Mouse (Mus musculus): ENCODE measurements around the gene Tlnrd1. TPM values are rescaled to one million over a fixed set of nuclear protein-coding genes. Genes with fewer than 3 reads are reported as not detected.
A peak's percentile ranks its signal among the peaks of the same experiment; 100 is the strongest.
"Not testable (repeated sequence)": the region's sequence is repeated elsewhere in the genome, so short reads cannot be mapped to it uniquely, and the experiment has no call there.

The Tlnrd1 gene
- polyA plus RNA-seq, 1 experiment = 11.8 TPM

DNA sequence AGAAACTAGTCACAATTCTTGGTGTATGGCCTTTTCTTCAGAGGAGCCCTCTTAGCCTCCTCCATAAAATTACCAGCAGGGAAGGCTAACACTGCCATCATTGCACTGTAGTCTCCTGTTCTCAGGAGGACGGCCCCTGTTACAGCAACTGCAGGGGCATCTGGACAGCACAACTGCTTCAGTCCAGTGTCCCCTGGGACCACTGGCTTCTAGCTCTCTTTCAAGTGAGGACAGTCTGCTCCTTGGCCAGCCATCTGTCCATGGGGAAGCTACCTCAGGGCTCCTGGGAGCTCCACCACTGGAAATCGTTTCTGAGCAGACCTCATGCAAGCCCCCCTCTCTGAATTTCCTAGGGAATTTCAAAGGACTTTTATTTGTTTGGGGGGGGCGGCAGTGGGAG, 16.4 kb upstream of the Tlnrd1 start:
- Histone ChIP-seq H3K27ac (ENCODE audit: insufficient read depth, low read depth, low read length) (no peak overlapping the region), H3K4me3 (ENCODE audit: insufficient read depth, low read length) (no peak overlapping the region), H3K4me1 (ENCODE audit: control insufficient read depth, insufficient read depth, low read length) (no peaks in the 10 kb centered on the region)
- TF ChIP-seq POLR2A (IDR thresholded peaks at IDR 0.05; ENCODE audit: borderline replicate concordance, low read depth, low read length) = no peak
- no peak for TF ChIP-seq CTCF (IDR thresholded peaks at IDR 0.05; ENCODE audit: low read depth, low read length)

DNA sequence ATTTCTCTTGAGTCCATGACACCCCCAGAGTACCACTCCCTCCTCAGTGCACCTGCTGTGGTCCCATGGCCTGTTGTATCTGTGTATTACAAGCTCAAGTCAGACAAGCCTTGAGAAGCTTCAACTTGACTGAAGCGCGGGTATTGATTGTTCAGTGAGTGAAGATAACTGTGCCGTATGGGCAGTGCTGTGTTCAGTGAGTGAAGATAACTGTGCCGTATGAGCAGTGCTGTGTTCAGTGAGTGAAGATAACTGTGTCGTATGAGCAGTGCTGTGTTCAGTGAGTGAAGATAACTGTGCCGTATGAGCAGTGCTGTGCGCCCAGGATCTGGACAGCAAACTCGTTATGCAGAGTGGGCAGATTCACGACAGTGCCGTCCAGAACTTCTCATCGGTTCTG, 14.2 kb upstream of the Tlnrd1 start:
- no peak overlapping the region for H3K27ac ChIP-seq (ENCODE audit: insufficient read depth, low read depth, low read length)
- H3K4me1 ChIP-seq (ENCODE audit: control insufficient read depth, insufficient read depth, low read length) = peaks cover 7% of the 10 kb centered on the region; the same call in 1 of the 2 replicates
- TF ChIP-seq POLR2A (IDR thresholded peaks at IDR 0.05; ENCODE audit: borderline replicate concordance, low read depth, low read length) = no peak
- no peak for TF ChIP-seq CTCF (IDR thresholded peaks at IDR 0.05; ENCODE audit: low read depth, low read length)

DNA sequence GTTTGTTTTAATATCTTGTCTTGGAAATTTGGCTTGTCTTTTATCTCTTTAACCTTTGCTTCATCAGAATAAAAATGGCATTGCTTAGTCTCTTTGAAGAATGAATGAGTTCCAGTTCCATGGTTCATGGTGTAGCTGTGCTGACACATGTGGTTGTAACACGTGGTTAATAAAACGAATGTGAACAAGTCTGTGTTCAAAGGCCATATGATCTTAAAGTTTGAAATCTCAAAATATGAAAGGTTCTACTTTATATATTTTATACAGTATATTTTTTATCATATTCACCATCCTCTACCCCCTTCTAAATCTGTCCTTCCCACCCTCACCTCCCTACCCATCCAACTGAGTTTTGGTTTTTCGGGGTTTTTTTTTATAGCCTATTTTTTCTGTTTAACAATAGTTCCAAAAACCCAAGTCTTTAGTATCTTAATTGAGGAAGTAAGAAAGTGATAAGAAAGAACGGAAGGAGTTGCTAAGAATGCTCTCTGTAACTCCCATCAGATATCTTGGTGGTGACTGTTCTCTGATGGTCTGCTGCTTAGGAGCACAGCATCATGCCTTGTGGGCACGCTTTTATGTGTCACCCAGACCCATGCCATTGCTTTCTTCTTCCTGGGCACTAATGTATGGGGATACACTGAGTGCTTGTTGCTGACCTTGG, 12.1 kb upstream of the Tlnrd1 start:
- Histone ChIP-seq H3K4me1 (ENCODE audit: control insufficient read depth, insufficient read depth, low read length) (peaks cover 10% of the 10 kb centered on the region; the same call in 1 of the 2 replicates), H3K27ac (ENCODE audit: insufficient read depth, low read depth, low read length) (no peak overlapping the region), H3K4me3 (ENCODE audit: insufficient read depth, low read length) (no peak overlapping the region)
- TF ChIP-seq CTCF (IDR thresholded peaks at IDR 0.05; ENCODE audit: low read depth, low read length) (no peak), POLR2A (IDR thresholded peaks at IDR 0.05; ENCODE audit: borderline replicate concordance, low read depth, low read length) (no peak)

More for the DNA sequence above, 14.2 kb upstream of the Tlnrd1 start:
- H3K4me3 ChIP-seq (ENCODE audit: insufficient read depth, low read length) = no peak overlapping the region

DNA sequence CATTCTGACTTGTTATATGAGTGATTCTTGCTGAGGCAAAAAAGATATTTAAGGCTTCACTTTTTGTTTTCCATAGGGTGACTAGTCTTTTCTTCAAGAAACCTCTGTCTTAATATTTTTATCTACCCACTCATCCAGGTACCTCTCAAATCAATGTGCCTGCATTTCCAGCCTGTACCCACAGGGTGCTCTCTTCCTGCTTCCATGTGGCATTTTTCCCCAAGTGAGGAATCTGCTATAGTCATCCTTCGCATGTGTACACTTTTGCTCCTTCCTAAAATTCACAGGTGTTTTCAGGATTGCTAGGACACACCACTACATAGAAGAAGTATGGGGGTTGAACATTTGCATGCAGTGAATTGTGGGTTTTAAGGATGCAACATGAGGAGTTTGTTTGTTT, 10.2 kb upstream of the Tlnrd1 start:
- Histone ChIP-seq H3K4me1 (ENCODE audit: control insufficient read depth, insufficient read depth, low read length) (peaks cover 13% of the 10 kb centered on the region), H3K4me3 (ENCODE audit: insufficient read depth, low read length) (no peak overlapping the region), H3K27ac (ENCODE audit: insufficient read depth, low read depth, low read length) (no peak overlapping the region)
- TF ChIP-seq POLR2A (IDR thresholded peaks at IDR 0.05; ENCODE audit: borderline replicate concordance, low read depth, low read length) (no peak), CTCF (IDR thresholded peaks at IDR 0.05; ENCODE audit: low read depth, low read length) (no peak)

DNA sequence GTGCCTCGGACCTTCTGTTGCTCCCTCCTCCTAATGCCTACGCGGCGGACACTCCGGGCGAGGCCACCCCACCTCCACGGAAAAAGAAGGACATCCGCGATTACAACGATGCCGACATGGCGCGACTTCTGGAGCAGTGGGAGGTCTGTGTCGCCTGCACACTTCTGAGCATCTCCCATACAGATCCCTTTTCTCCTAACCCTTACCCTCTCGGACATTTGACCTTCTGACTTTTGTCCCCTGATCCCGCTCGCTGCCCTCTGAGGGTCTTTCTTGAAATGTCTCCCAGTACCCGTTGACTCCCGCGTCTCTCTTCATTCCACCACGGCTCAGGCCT, 8.2 kb upstream of the Tlnrd1 start:
- peaks cover 14% of the 10 kb centered on the region for H3K4me1 ChIP-seq (ENCODE audit: control insufficient read depth, insufficient read depth, low read length)
- H3K4me3 ChIP-seq (ENCODE audit: insufficient read depth, low read length) = peak overlapping the region; percentile 69
- H3K27ac ChIP-seq (ENCODE audit: insufficient read depth, low read depth, low read length) = peak overlapping the region; percentile 47
- TF ChIP-seq POLR2A (IDR thresholded peaks at IDR 0.05; ENCODE audit: borderline replicate concordance, low read depth, low read length) (no peak), CTCF (IDR thresholded peaks at IDR 0.05; ENCODE audit: low read depth, low read length) (no peak)

DNA sequence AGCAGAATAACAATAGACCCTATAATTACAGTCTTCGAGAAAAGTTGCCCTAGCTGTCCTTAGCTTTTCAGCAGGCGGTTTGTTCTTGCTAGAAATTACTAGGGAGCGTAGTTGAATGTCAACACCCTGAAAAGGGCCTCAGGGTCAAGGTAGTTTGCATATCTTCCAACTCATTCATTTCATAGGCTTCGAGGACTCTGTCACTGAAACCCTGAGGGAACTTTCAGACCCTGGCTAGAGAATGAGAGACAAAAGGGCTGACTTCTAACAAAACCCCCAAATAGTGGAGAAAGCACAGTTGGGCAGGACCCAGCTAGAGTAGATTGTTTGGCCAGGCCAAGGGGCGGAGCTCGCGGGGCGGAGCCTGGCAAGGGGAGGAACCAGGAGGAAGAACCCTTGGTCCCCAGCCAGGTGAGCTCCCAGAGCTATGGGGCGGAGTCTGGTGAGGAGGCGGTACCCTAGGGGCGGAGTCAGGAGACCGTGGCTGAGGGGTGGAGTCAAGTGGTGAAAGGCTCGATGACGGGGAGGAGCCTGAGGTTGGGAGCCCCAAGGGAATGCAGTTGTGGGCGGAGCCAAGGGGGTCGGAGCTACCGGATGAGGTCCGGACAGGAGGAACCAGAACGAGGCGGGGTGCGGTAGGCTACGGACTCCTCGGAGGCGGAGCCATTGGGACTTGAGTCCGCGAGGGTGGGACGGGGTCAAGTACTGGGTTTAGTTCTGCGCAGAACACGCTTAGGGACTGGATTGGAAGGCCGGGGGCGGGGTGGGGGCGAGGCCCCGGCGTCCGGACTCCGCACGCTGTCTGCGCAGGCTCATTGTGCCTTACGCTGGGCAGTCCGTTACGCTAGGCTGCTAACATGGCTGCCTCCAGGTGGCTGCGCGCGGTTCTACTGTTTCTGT, 7.6 kb upstream of the Tlnrd1 start:
- Histone ChIP-seq H3K27ac (ENCODE audit: insufficient read depth, low read depth, low read length) (peak overlapping the region; percentile 48), H3K4me1 (ENCODE audit: control insufficient read depth, insufficient read depth, low read length) (peaks cover 14% of the 10 kb centered on the region), H3K4me3 (ENCODE audit: insufficient read depth, low read length) (peak overlapping the region; percentile 69)
- TF ChIP-seq POLR2A (IDR thresholded peaks at IDR 0.05; ENCODE audit: borderline replicate concordance, low read depth, low read length) (no peak), CTCF (IDR thresholded peaks at IDR 0.05; ENCODE audit: low read depth, low read length) (no peak)

DNA sequence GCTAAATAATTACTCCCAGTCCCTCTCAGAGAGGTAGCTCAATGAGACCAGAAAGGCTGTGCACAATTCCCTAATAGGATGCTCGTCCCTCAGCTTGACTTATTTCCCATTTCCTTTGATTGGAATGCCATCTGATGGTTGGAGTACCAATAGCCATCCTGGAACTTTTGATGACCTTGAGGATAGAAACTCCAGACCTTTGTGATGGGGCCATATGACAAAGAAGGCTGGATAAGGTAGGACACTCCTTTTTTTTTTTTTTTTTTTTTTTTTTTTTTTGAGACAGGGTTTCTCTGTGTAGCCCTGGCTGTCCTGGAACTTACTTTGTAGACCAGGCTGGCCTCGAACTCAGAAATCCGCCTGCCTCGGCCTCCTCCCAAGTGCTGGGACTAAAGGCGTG, 5.8 kb upstream of the Tlnrd1 start:
- not testable (repeated sequence) for H3K4me3 ChIP-seq (ENCODE audit: insufficient read depth, low read length); H3K27ac ChIP-seq (ENCODE audit: insufficient read depth, low read depth, low read length)
- peaks cover 18% of the 10 kb centered on the region for H3K4me1 ChIP-seq (ENCODE audit: control insufficient read depth, insufficient read depth, low read length)

DNA sequence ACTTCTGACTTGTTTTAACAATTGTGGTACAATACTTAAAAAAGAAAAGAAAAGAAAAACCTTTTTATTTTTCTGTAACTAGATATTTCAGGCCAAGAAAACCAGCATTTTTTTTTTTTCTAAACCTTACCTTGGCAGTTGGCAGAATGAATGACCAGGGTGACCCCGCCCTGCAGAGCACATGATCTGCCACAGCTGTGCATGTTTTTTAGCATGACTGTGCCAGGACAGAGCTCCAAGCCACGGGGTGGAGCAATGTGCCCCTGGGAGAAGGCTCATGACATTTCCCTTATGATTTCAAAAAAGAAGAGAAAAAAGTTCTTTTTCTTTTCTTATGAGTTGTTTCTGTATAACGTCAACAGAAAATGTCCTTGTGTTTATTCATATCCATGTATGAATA, 5.3 kb upstream of the Tlnrd1 start:
- Histone ChIP-seq H3K4me3 (ENCODE audit: insufficient read depth, low read length) (no peak overlapping the region), H3K27ac (ENCODE audit: insufficient read depth, low read depth, low read length) (no peak overlapping the region), H3K4me1 (ENCODE audit: control insufficient read depth, insufficient read depth, low read length) (peaks cover 20% of the 10 kb centered on the region)
- TF ChIP-seq CTCF (IDR thresholded peaks at IDR 0.05; ENCODE audit: low read depth, low read length) (no peak), POLR2A (IDR thresholded peaks at IDR 0.05; ENCODE audit: borderline replicate concordance, low read depth, low read length) (no peak)

DNA sequence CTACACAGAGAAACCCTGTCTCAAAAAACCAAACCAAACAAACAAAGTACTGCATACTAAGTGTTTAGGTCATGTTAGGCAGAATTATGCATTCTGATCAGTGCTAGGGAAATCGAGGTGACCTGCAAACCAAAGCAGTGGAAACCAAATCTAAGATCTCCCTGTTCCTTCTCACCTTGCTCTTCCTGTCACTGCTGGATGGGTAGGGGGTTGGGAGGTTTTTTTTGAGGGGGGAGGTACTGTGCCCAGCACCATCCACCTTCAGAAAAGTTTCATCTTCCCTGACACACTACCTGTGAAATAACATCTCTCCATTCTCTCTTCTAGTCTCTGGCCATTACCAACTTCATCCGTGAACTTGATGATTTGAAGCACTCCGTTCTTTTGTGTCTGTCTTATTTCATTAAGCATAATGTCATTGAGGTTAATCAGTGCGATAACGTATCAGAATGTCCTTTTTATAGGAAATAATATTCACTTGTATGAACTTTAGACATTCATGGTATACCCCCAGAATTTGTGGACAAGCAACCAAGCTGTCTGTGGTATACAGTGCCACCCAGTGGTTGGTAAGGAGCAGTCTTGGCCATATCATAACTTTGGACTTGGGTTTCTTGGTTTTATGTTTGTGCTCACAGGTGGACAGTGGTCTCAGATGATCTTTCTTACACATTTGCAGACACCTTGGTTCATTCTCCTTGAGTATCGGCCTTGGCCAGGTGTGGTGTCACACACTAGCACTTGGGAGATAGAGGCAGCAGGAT, 2.4 kb upstream of the Tlnrd1 start:
- TF ChIP-seq CTCF (IDR thresholded peaks at IDR 0.05; ENCODE audit: low read depth, low read length) (no peak), POLR2A (IDR thresholded peaks at IDR 0.05; ENCODE audit: borderline replicate concordance, low read depth, low read length) (no peak)
- H3K4me3 ChIP-seq (ENCODE audit: insufficient read depth, low read length) = no peak overlapping the region
- peaks cover 20% of the 10 kb centered on the region for H3K4me1 ChIP-seq (ENCODE audit: control insufficient read depth, insufficient read depth, low read length)
- H3K27ac ChIP-seq (ENCODE audit: insufficient read depth, low read depth, low read length) = no peak overlapping the region

DNA sequence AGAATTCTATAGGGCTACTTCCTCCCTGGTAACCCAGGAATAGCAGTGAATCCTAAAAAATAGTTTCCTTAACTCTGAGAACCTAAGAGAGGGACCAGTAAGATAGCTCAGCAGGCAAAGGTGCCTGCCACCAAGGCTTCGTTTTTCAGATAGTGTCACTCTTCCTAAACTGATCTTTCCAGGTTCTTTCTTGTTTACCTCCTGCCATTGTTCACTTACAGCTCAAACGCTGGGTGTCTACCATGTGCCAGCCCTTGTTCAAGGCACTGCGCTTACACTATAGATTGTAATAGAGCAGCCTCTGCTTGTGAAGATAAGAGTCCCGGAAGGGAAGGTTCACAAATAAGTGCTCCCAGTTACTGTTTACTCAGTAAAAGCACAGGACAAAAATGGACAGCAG, 1.7 kb upstream of the Tlnrd1 start:
- H3K4me3 ChIP-seq (ENCODE audit: insufficient read depth, low read length) = no peak overlapping the region
- H3K4me1 ChIP-seq (ENCODE audit: control insufficient read depth, insufficient read depth, low read length) = peaks cover 20% of the 10 kb centered on the region
- no peak for TF ChIP-seq POLR2A (IDR thresholded peaks at IDR 0.05; ENCODE audit: borderline replicate concordance, low read depth, low read length)
- TF ChIP-seq CTCF (IDR thresholded peaks at IDR 0.05; ENCODE audit: low read depth, low read length) = no peak
- H3K27ac ChIP-seq (ENCODE audit: insufficient read depth, low read depth, low read length) = no peak overlapping the region

All from bone marrow macrophage, adult 2 months (primary cell).